Mouse (Mus musculus) heart, postnatal 0 days (tissue): ENCODE results near the gene Cd2. TPM values are rescaled to one million over a fixed set of nuclear protein-coding genes. Genes with fewer than 3 reads are reported as not detected.

Source experiments
- ATAC-seq: fragments of 200-750 bp; cut with Nextera tagmentation; 2 replicates; pipeline ENCODE4 v1.8.0; 2017; ENCODE audit warnings: low read depth, moderate number of reproducible peaks, moderate library complexity; ENCODE audit not compliant: insufficient read depth
- DNase-seq: peaks from one replicate; pipeline ENCODE4 v3.0.0-alpha.2; 2016; ENCODE audit warnings: low spot score
- H3K27ac ChIP-seq: fragments of 300-500 bp; sonication (generic); 2 replicates; pipeline ENCODE4 v1.5.1; 2014; ENCODE audit warnings: low read depth, mild to moderate bottlenecking
- H3K27me3 ChIP-seq: fragments of 300-500 bp; sonication (generic); 2 replicates; pipeline ENCODE4 v1.6.1; 2014; ENCODE audit warnings: low read length, mixed read lengths; ENCODE audit not compliant: control insufficient read depth, insufficient read depth
- H3K36me3 ChIP-seq: fragments of 300-500 bp; sonication (generic); replicated peaks from 2 replicates; pipeline ENCODE4 v1.6.1; 2014; ENCODE audit warnings: low read length, mixed read lengths; ENCODE audit not compliant: control insufficient read depth, insufficient read depth
- H3K4me1 ChIP-seq: fragments of 300-500 bp; sonication (generic); 2 replicates; pipeline ENCODE4 v1.6.1; 2014; ENCODE audit warnings: antibody characterized with exemption; ENCODE audit not compliant: control insufficient read depth, insufficient read depth
- H3K4me2 ChIP-seq: fragments of 300-500 bp; sonication (generic); 2 replicates; pipeline ENCODE4 v1.6.1; 2014; ENCODE audit warnings: low read depth, mild to moderate bottlenecking, low read length, moderate library complexity
- H3K4me3 ChIP-seq: fragments of 300-500 bp; sonication (generic); 2 replicates; pipeline ENCODE4 v1.5.1; 2014; ENCODE audit warnings: low read depth, low read length
- H3K9ac ChIP-seq: fragments of 300-500 bp; sonication (generic); replicated peaks from 2 replicates; pipeline ENCODE4 v1.6.1; 2014; ENCODE audit warnings: low read depth, low read length, mixed read lengths
- H3K9me3 ChIP-seq: fragments of 300-500 bp; sonication (generic); replicated peaks from 2 replicates; pipeline ENCODE4 v1.6.1; 2016; ENCODE audit warnings: low read length; ENCODE audit not compliant: control insufficient read depth
- CTCF ChIP-seq: IDR thresholded peaks from 2 replicates; pipeline ENCODE4 v1.5.1; 2016; ENCODE audit warnings: antibody characterized with exemption, control low read depth, low read depth
- EP300 ChIP-seq: IDR thresholded peaks from 2 replicates; pipeline ENCODE4 v1.6.1; 2016; ENCODE audit warnings: antibody characterized with exemption, low read depth
- WGBS: fragments of 180-500 bp; shearing (Covaris S2); extraction: QIAGEN DNeasy Blood & Tissue Kit; methylation state at CpG from one replicate; pipeline ENCODE4 v1.1.7; 2014; 5-methylcytosine and 5-hydroxymethylcytosine counted together
- polyA plus RNA-seq: library from polyadenylated mRNA; unstranded; fragments of >200 nt; fragmentation: Nextera tagmentation; extraction: Ambion mirVana; gene quantifications from 2 replicates; pipeline ENCODE4 v1.2.1, GENCODE M21; 2015
- total RNA-seq: library from RNA; depleted of rRNA; stranded (reverse); fragments of >200 nt; gene quantifications from 2 replicates; pipeline ENCODE4 v1.2.3, GENCODE M21; 2014; ENCODE audit warnings: low replicate concordance

Gene Cd2
- total and polyA plus RNA-seq, 2 experiments from 2014 or later = not detected

- no peaks in the 10 kb centered on the region for H3K27me3 ChIP-seq
- H3K27ac ChIP-seq = no peak overlapping the region
- 76% methylated on average over 12 of the region's 12 CpGs for WGBS
- DNase-seq = no peak
- ATAC-seq = no peak
- no peak for TF ChIP-seq CTCF
- TF ChIP-seq EP300 = no peak
- no peak overlapping the region for H3K4me2 ChIP-seq
- no peaks in the 10 kb centered on the region for H3K36me3 ChIP-seq
- no peaks in the 10 kb centered on the region for H3K4me1 ChIP-seq
- H3K9ac ChIP-seq = no peak overlapping the region
- H3K4me3 ChIP-seq = no peak overlapping the region; the same call in 1 of the 2 replicates
- no peaks in the 10 kb centered on the region for H3K9me3 ChIP-seq
These were observed 1.1 kb downstream of the Cd2 start for GRCm38 (mm10) chr3:101286336-101287325.

DNA sequence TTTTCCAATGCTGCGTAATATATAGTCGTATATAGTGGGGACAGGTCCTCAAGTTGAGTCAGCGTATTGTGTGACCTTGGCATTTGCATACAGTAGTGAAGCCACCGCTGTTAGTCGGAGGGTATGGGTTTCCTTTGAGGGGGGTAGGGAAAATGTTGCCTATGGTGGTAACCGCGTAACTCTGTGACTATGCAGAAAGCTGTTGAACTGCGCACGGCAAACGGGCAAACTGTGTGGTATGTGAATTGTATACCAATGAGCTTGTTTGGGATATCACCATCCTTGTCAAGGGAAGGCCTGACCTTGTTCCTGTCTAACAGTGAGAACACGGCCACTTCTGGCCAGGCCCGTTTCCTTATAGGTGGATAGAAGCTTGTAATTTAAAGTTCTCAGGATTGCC lies 1.9 kb downstream of the Cd2 start:
- no peaks in the 10 kb centered on the region for H3K36me3 ChIP-seq
- TF ChIP-seq CTCF (no peak), EP300 (no peak)

DNA sequence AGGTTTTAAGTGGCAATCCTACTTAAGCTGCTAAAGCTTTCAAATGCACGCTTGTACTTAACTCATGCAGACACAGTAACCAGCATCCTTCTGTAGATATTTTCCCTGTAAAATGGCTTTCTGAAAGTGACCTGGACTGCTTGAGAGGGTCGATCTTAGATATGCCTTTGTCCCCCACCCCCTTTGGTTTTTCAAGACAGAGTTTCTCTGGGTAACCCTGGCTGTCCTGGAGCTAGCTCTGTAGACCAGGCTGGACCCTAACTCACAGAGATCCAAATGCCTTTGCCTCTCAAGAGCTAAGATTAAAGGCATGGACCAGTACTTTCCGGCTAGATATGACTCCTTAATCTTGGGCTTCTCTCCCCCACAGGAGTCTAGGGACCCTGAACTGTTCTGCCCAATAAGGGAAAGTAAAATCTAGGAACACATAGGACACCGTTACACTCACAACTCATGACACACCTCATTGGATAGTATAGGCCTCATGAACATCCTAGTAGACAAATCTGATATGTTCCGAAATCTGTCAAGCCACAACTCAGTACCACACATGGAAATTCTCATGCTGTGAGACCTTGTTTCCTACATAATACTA lies 2.6 kb downstream of the Cd2 start:
- Histone ChIP-seq H3K9me3 (no peaks in the 10 kb centered on the region), H3K36me3 (no peaks in the 10 kb centered on the region), H3K27me3 (no peaks in the 10 kb centered on the region), H3K27ac (no peak overlapping the region), H3K4me1 (no peaks in the 10 kb centered on the region), H3K9ac (no peak overlapping the region), H3K4me2 (no peak overlapping the region), H3K4me3 (no peak overlapping the region)
- 83% methylated on average over 5 of the region's 5 CpGs for WGBS
- no peak for ATAC-seq
- no peak for DNase-seq
- TF ChIP-seq EP300 (no peak), CTCF (no peak)

More for the DNA sequence above, 1.9 kb downstream of the Cd2 start:
- DNase-seq (no peak), ATAC-seq (no peak)
- Histone ChIP-seq H3K4me2 (no peak overlapping the region), H3K4me1 (no peaks in the 10 kb centered on the region), H3K9me3 (no peaks in the 10 kb centered on the region), H3K27ac (no peak overlapping the region), H3K27me3 (no peaks in the 10 kb centered on the region), H3K9ac (no peak overlapping the region), H3K4me3 (no peak overlapping the region)
- 88% methylated on average over 12 of the region's 12 CpGs for WGBS

DNA sequence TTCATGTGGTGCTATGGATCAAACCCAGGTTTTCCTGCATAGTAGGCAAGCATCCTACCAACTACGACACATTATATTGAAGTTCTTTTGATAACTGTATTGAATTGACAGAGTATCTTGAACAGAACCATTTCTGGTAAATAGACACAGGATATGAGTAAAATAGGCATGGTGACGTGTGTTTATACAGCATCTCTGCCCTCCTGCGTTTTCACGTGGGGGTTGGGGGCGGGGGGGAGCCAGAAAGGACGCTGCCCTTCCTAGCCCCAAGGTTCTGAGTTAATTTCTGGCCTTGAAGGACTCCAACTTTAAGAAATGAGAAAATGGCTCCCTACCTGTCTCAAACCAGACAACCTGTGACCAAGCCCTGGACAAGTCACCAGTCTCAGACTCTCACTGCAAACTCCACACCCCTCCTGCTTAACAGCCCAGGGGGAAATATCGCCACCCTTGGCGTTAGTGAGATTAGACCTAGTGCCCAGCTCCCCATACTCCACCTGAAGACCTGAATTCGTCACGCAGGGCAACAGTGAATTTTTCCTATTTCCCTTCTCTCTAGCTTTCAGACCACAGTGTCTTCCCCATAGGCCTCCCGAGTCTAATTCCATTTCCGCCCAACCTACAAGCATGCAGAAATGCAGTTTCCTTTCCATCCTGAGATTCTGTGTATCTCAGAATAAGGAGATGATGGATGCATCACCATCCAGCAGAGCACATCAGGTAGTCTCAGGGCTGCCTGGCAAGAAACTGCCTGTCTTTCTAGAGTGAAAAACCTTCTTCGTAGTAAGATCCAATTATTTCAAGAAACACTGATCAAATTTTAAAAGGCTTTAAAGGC lies 3.7 kb downstream of the Cd2 start:
- no peak for TF ChIP-seq CTCF
- no peak for TF ChIP-seq EP300

GRCm38 (mm10) chr3:101283441-101283840 lies 4.3 kb downstream of the Cd2 start:
- no peaks in the 10 kb centered on the region for H3K9me3 ChIP-seq
- no peak overlapping the region for H3K4me3 ChIP-seq
- no peak for TF ChIP-seq CTCF
- TF ChIP-seq EP300 = no peak
- DNase-seq = no peak
- WGBS = 85% methylated on average over 4 of the region's 4 CpGs
- no peak overlapping the region for H3K4me2 ChIP-seq
- H3K27me3 ChIP-seq = no peaks in the 10 kb centered on the region
- H3K9ac ChIP-seq = no peak overlapping the region
- no peak overlapping the region for H3K27ac ChIP-seq
- ATAC-seq = no peak
- no peaks in the 10 kb centered on the region for H3K36me3 ChIP-seq
- no peaks in the 10 kb centered on the region for H3K4me1 ChIP-seq

More for the DNA sequence above, 3.7 kb downstream of the Cd2 start:
- H3K4me2 ChIP-seq = no peak overlapping the region
- ATAC-seq (no peak), DNase-seq (no peak)
- H3K27ac ChIP-seq = no peak overlapping the region
- H3K9ac ChIP-seq = no peak overlapping the region
- no peaks in the 10 kb centered on the region for H3K27me3 ChIP-seq
- H3K4me3 ChIP-seq = no peak overlapping the region
- no peaks in the 10 kb centered on the region for H3K36me3 ChIP-seq
- WGBS = 84% methylated on average over 13 of the region's 13 CpGs
- no peaks in the 10 kb centered on the region for H3K4me1 ChIP-seq
- H3K9me3 ChIP-seq = no peaks in the 10 kb centered on the region
